8 mouse cellular contexts compared by ENCODE assay signal in the genomic region with DNA sequence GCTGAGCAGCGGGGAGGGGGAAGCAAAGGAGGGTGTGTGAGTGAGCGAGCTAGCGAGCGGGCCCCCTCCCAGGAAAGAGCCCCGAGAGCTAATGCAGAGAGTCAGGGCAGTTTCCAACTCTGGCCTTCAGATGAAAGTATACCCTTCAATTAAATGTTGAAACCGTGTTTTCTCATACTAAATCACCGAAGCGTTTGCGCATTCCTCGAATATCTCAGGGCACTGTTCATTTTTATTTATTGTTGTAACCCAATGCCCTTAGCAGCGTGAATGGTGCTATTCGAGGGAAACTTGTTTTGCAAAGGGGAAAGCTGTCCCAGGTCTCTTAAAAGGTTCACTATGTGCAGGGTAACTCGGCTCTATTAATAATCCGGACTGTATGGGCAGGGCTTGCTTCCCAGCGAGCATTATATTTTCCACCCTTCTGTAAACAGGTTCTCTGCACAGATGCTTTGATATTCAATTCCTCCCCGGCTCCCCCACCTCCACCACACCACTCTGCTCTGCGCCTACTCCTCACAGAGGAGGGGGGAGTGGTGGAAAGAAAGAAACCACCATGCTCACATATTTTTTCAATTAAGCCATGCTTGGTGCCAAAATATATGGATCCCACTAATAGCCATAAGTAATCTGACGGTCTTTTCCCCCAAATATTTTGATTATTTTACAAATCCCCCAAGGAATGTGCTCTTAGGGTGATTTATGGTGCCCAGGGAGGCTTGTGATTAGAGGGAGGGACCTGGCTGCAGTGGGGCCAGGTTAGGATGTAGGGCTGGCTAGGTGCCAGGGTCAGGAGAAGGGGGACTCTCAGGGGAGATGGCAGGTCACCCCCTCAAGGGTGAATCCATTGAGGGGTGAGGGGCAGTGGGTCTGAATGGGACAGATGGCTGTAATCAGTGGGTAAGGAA. TPM values are rescaled to one million over a fixed set of nuclear protein-coding genes. Genes with fewer than 3 reads are reported as not detected.
DNase-seq lines count a peak whose midpoint lies in the region; ATAC-seq and TF ChIP-seq lines count a peak whose summit lies in the region.

No protein-coding gene starts in this region.

- TF ChIP-seq EP300 in heart, postnatal 0 days (IDR thresholded peaks at IDR 0.05; ENCODE audit: low read depth) = no peak

- no peak overlapping the region; the same call in 1 of the 2 replicates for H3K9ac ChIP-seq in heart, postnatal 0 days (replicated peaks; ENCODE audit: low read depth, low read length)
- no peak overlapping the region for H3K9ac ChIP-seq in hindbrain, embryonic 14.5 days
- H3K9ac ChIP-seq in midbrain, embryonic 15.5 days = no peak overlapping the region

- no peak for TF ChIP-seq CTCF in heart, postnatal 0 days (IDR thresholded peaks at IDR 0.05; ENCODE audit: low read depth)

- 27% methylated on average over 18 of the region's 18 CpGs for WGBS in heart, postnatal 0 days
- 11% methylated on average over 18 of the region's 18 CpGs for WGBS in hindbrain, embryonic 14.5 days
- 10% methylated on average over 18 of the region's 18 CpGs for WGBS in midbrain, embryonic 15.5 days

- H3K4me3 ChIP-seq in heart, postnatal 0 days (ENCODE audit: low read depth, low read length) = no peak overlapping the region
- H3K4me3 ChIP-seq in hindbrain, embryonic 14.5 days (replicated peaks; ENCODE audit: low read length) = no peak overlapping the region
- H3K4me3 ChIP-seq in midbrain, embryonic 15.5 days = no peak overlapping the region

- no peaks in the 10 kb centered on the region for H3K36me3 ChIP-seq in heart, postnatal 0 days (replicated peaks; ENCODE audit: control insufficient read depth, insufficient read depth, low read length)
- H3K36me3 ChIP-seq in hindbrain, embryonic 14.5 days (replicated peaks; ENCODE audit: control insufficient read depth, insufficient read depth) = no peaks in the 10 kb centered on the region
- H3K36me3 ChIP-seq in midbrain, embryonic 15.5 days (replicated peaks) = no peaks in the 10 kb centered on the region

- H3K9me3 ChIP-seq in heart, postnatal 0 days (replicated peaks; ENCODE audit: control insufficient read depth, low read length) = no peaks in the 10 kb centered on the region
- no peaks in the 10 kb centered on the region for H3K9me3 ChIP-seq in hindbrain, embryonic 14.5 days (ENCODE audit: control insufficient read depth, low read length)
- H3K9me3 ChIP-seq in midbrain, embryonic 15.5 days = no peaks in the 10 kb centered on the region

- H3K4me2 ChIP-seq in heart, postnatal 0 days (ENCODE audit: low read depth, low read length) = no peak overlapping the region
- H3K4me2 ChIP-seq in hindbrain, embryonic 14.5 days (replicated peaks) = peak overlapping the region; percentile 13; the same call in 1 of the 2 replicates
- peak overlapping the region; percentile 8; the same call in 1 of the 2 replicates for H3K4me2 ChIP-seq in midbrain, embryonic 15.5 days

- H3K4me1 ChIP-seq in heart, postnatal 0 days (ENCODE audit: control insufficient read depth, insufficient read depth) = peaks cover 90% of the 10 kb centered on the region
- H3K4me1 ChIP-seq in hindbrain, embryonic 14.5 days (replicated peaks; ENCODE audit: control insufficient read depth, insufficient read depth, low read length) = peaks cover 26% of the 10 kb centered on the region
- H3K4me1 ChIP-seq in midbrain, embryonic 15.5 days = peaks cover 12% of the 10 kb centered on the region

- peak overlapping the region; percentile 44 for H3K27ac ChIP-seq in heart, postnatal 0 days (ENCODE audit: low read depth)
- H3K27ac ChIP-seq in hindbrain, embryonic 14.5 days = no peak overlapping the region
- H3K27ac ChIP-seq in midbrain, embryonic 15.5 days = no peak overlapping the region

- H3K27me3 ChIP-seq in heart, postnatal 0 days (ENCODE audit: control insufficient read depth, insufficient read depth, low read length) = no peaks in the 10 kb centered on the region
- H3K27me3 ChIP-seq in hindbrain, embryonic 14.5 days (ENCODE audit: control insufficient read depth, insufficient read depth, low read length) = no peaks in the 10 kb centered on the region
- H3K27me3 ChIP-seq in midbrain, embryonic 15.5 days (replicated peaks) = no peaks in the 10 kb centered on the region

- no peak for ATAC-seq in heart, postnatal 0 days (ENCODE audit: insufficient read depth, low read depth)
- ATAC-seq in hindbrain, embryonic 14.5 days (ENCODE audit: low FRiP score) = no peak
- ATAC-seq in midbrain, embryonic 15.5 days (replicated peaks) = no peak
- no peak for ATAC-seq in monocyte, adult 5-6 weeks (replicated peaks; ENCODE audit: insufficient number of reproducible peaks, low FRiP score, low TSS enrichment, poor library complexity, severe bottlenecking)

- DNase-seq in heart, postnatal 0 days (ENCODE audit: low spot score) = no peak
- no peak for DNase-seq in heart, adult 9 months (ENCODE audit: low spot score in 2 of 2)
- DNase-seq in embryo, embryonic 11.5 days (ENCODE audit: low read depth, low spot score) = peak; percentile 58
- no peak for DNase-seq in hindbrain, embryonic 14.5 days (ENCODE audit: low spot score)
- no peak for DNase-seq in cerebellum, postnatal 25 days
- no peak for DNase-seq in frontal cortex, postnatal 36 days (ENCODE audit: low spot score in 2 of 2)

RNA-seq across cellular contexts. Expression of a gene that starts 41.4 kb away (rescaled TPM):
- total RNA-seq in heart, postnatal 0 days (2014; rRNA removed; ENCODE audit: low replicate concordance) = 68.4 and 93.1 TPM in 2 replicates
- 5.6 and 6.7 TPM in 2 replicates for polyA plus RNA-seq in heart, postnatal 0 days (2015; fragmentation: Nextera tagmentation; extraction: Ambion mirVana)
- polyA plus RNA-seq in hindbrain, embryonic 14.5 days (2014; fragmentation: Nextera tagmentation; extraction: Ambion mirVana) = 2.3 and 2.7 TPM in 2 replicates
- 1.5 and 1.9 TPM in 2 replicates for polyA plus RNA-seq in midbrain, embryonic 15.5 days (2015; fragmentation: Nextera tagmentation; extraction: Ambion mirVana)
- 0.43 to 2.4 TPM (median 0.86 TPM) in 3 replicates for total RNA-seq in monocyte, adult 5-6 weeks (2017)
